Mouse (Mus musculus) ES-E14 (cell line): Measurements from ENCODE around the gene Hes3. TPM values are rescaled to one million over a fixed set of nuclear protein-coding genes. Genes with fewer than 3 reads are reported as not detected.

Experiments
- DNase-seq: peaks from one replicate; pipeline ENCODE4 v3.0.0-alpha.2; 2013; ENCODE audit warnings: low read depth, low spot score
- H3K27ac ChIP-seq: 2 replicates; pipeline ENCODE4 v1.5.1; 2012; ENCODE audit warnings: low read depth, mild to moderate bottlenecking, low read length, moderate library complexity, mixed read lengths; ENCODE audit not compliant: poor library complexity, insufficient read depth, severe bottlenecking
- H3K36me3 ChIP-seq: 2 replicates; pipeline ENCODE4 v1.6.1; 2012; ENCODE audit warnings: mild to moderate bottlenecking, low read length, moderate library complexity, mixed read lengths; ENCODE audit not compliant: control insufficient read depth, poor library complexity, insufficient read depth, severe bottlenecking
- H3K4me1 ChIP-seq, 2 experiments: fragments of 150-350 bp in 1 of 2; sonication (generic) in 1 of 2; 2 replicates each; pipeline ENCODE4 v1.6.1; 2012; ENCODE audit warnings: low read length in 2 of 2, mild to moderate bottlenecking in 1 of 2, mixed read lengths in 1 of 2; ENCODE audit not compliant: control insufficient read depth in 2 of 2, insufficient read depth in 2 of 2, poor library complexity in 1 of 2
- H3K4me3 ChIP-seq, 2 experiments: fragments of 150-350 bp in 1 of 2; sonication (generic) in 1 of 2; 2 replicates each; pipeline ENCODE4 v1.5.1; 2012; ENCODE audit warnings: low read length in 2 of 2, low read depth in 1 of 2, mild to moderate bottlenecking in 1 of 2, mixed read lengths in 1 of 2; ENCODE audit not compliant: insufficient read depth in 1 of 2, poor library complexity in 1 of 2, severe bottlenecking in 1 of 2
- H3K9ac ChIP-seq: 2 replicates; pipeline ENCODE4 v1.6.1; 2012; ENCODE audit warnings: low read depth, mild to moderate bottlenecking, low read length, mixed read lengths; ENCODE audit not compliant: poor library complexity, insufficient read depth, severe bottlenecking
- H3K9me3 ChIP-seq: fragments of 150-350 bp; sonication (generic); 2 replicates; pipeline ENCODE4 v1.6.1; 2012; ENCODE audit warnings: low read depth, mild to moderate bottlenecking, low read length; ENCODE audit not compliant: control insufficient read depth, insufficient read depth
- CHD2 ChIP-seq: IDR thresholded peaks from 2 replicates; pipeline ENCODE4 v1.6.1; 2014; ENCODE audit warnings: mild to moderate bottlenecking, low read depth, low read length, inconsistent platforms
- HCFC1 ChIP-seq: IDR thresholded peaks from 2 replicates; pipeline ENCODE4 v1.6.1; 2012; ENCODE audit warnings: low read length, inconsistent platforms, borderline replicate concordance; ENCODE audit not compliant: insufficient read depth
- MAFK ChIP-seq: IDR thresholded peaks from 2 replicates; pipeline ENCODE4 v1.6.1; 2014; ENCODE audit warnings: mild to moderate bottlenecking, low read depth, low read length, inconsistent platforms; ENCODE audit not compliant: insufficient read depth
- ZC3H11A ChIP-seq: IDR thresholded peaks from 2 replicates; pipeline ENCODE4 v1.6.1; 2012; ENCODE audit warnings: low read depth, mild to moderate bottlenecking, inconsistent platforms, low read length, borderline replicate concordance
- ZNF384 ChIP-seq: IDR thresholded peaks from 2 replicates; pipeline ENCODE4 v1.6.1; 2012; ENCODE audit warnings: low read depth, low read length, inconsistent platforms
- in situ Hi-C, 2 experiments: fragments of 600-800 bp; cut with MboI; formaldehyde crosslinking; loops; one replicate each; pipeline ENCODE4 v1.15.1; 2025; ENCODE audit warnings: low sequenced_read_pairs in 2 of 2, inconsistent platforms in 1 of 2; ENCODE audit not compliant: unreplicated experiment in 2 of 2
- total RNA-seq: library from RNA; depleted of rRNA; stranded (reverse); fragments of 300-350 nt; gene quantifications from 2 replicates; pipeline ENCODE4 v1.2.3, GENCODE M21; 2012; rRNA removed

The Hes3 gene
- total RNA-seq, 1 experiment, result 0.58 TPM

- in situ Hi-C loops, result no loop called here
- H3K9ac ChIP-seq, result no peak overlapping the region
- H3K27ac ChIP-seq, result no peak overlapping the region
- DNase-seq, result no peak
- H3K4me3 ChIP-seq, result no peak overlapping the region
- TF ChIP-seq MAFK (no peak), ZC3H11A (no peak), HCFC1 (no peak), CHD2 (no peak), ZNF384 (no peak)
- H3K4me1 ChIP-seq, result peaks cover 0 to 3% of the 10 kb centered on the region in 2 experiments; a peak in 1 of 4 replicates
- H3K36me3 ChIP-seq, result peaks cover 14% of the 10 kb centered on the region; the same call in 1 of the 2 replicates
- no peaks in the 10 kb centered on the region for H3K9me3 ChIP-seq
Observed at GRCm38 (mm10) chr4:152243241-152243891, 48.1 kb downstream of the Hes3 start.

GRCm38 (mm10) chr4:152239974-152240373 lies 51.5 kb downstream of the Hes3 start:
- no peaks in the 10 kb centered on the region for H3K9me3 ChIP-seq
- no peak overlapping the region for H3K9ac ChIP-seq
- in situ Hi-C loops, result no loop called here
- DNase-seq, result no peak
- peaks cover 20% of the 10 kb centered on the region; the same call in 1 of the 2 replicates for H3K36me3 ChIP-seq
- no peak overlapping the region for H3K4me3 ChIP-seq
- H3K4me1 ChIP-seq, result peaks cover 0 to 3% of the 10 kb centered on the region in 2 experiments; a peak in 1 of 4 replicates
- H3K27ac ChIP-seq, result no peak overlapping the region
- TF ChIP-seq HCFC1 (no peak), CHD2 (no peak), ZNF384 (no peak), MAFK (no peak), ZC3H11A (no peak)

Other genes with a start within 250 kb of the Hes3 start
- gene Plekhg5, start 219.2 kb downstream of the Hes3 start, total RNA-seq, result 37.3 and 81.4 TPM in 2 replicates
- 3.8 and 5.7 TPM in 2 replicates for gene Tnfrsf25, start 175.7 kb downstream of the Hes3 start, total RNA-seq
- 5.6 and 6.6 TPM in 2 replicates for gene Espn, start 139.3 kb downstream of the Hes3 start, total RNA-seq
- 0.32 and 0.58 TPM in 2 replicates for gene Hes2, start 132.8 kb downstream of the Hes3 start, total RNA-seq
- 38.8 and 51.9 TPM in 2 replicates for gene Acot7, start 113.5 kb downstream of the Hes3 start, total RNA-seq
- gene Gpr153, start 17.4 kb downstream of the Hes3 start, total RNA-seq, result 5.1 and 7.2 TPM in 2 replicates
- gene Icmt, start 5.6 kb upstream of the Hes3 start, total RNA-seq, result 47.7 and 61.4 TPM in 2 replicates
- 4.6 and 9.0 TPM in 2 replicates for gene Rnf207, start 27.3 kb upstream of the Hes3 start, total RNA-seq
- 1,269 and 1,458 TPM in 2 replicates for gene Rpl22, start 34.1 kb upstream of the Hes3 start, total RNA-seq
- 3.1 and 5.8 TPM in 2 replicates for gene Chd5, start 47.0 kb upstream of the Hes3 start, total RNA-seq
- 2.5 and 3.1 TPM in 2 replicates for gene Nphp4, start 185.0 kb upstream of the Hes3 start, total RNA-seq
- 1.6 TPM in 2 replicates for gene Kcnab2, start 186.2 kb upstream of the Hes3 start, total RNA-seq